Mouse (Mus musculus) bone marrow, adult 2 months (tissue): ENCODE measurements at regions not wholly inside any gene's neighbourhood (a gene's known extent, or its start where the extent isn't known, plus 50 kb on each side); places are given as distances from the start of the nearest gene placed in this dataset.
"Not testable (repeated sequence)": the region's sequence is repeated elsewhere in the genome, so short reads cannot be mapped to it uniquely, and the experiment has no call there.

Experiments used
- H3K27ac ChIP-seq: fragments of 200-500 bp; 2 replicates; pipeline ENCODE4 v1.5.1; 2012; ENCODE audit warnings: low read depth, mild to moderate bottlenecking, control low read depth, inconsistent platforms, low read length; ENCODE audit not compliant: control insufficient read depth, poor library complexity, insufficient read depth
- H3K4me1 ChIP-seq: fragments of 200-500 bp; 2 replicates; pipeline ENCODE4 v1.6.1; 2011; ENCODE audit warnings: low read length; ENCODE audit not compliant: control insufficient read depth, insufficient read depth
- H3K4me3 ChIP-seq: fragments of 200-500 bp; replicated peaks from 2 replicates; pipeline ENCODE3; 2011; ENCODE audit warnings: mild to moderate bottlenecking, low read depth, low read length, control low read depth; ENCODE audit not compliant: control insufficient read depth
- CTCF ChIP-seq: fragments of 200-500 bp; IDR thresholded peaks from 2 replicates; pipeline ENCODE4 v1.5.1; 2011; ENCODE audit warnings: low read length, control low read depth; ENCODE audit not compliant: control insufficient read depth, insufficient read depth
- POLR2A ChIP-seq: fragments of 200-500 bp; IDR thresholded peaks from 2 replicates; pipeline ENCODE4 v1.6.1; 2011; ENCODE audit warnings: low read depth, mild to moderate bottlenecking, control low read depth, low read length, borderline replicate concordance; ENCODE audit not compliant: control insufficient read depth
- WGBS: fragments of 180-500 bp; shearing (Covaris S2); methylation state at CpG from one replicate; pipeline ENCODE4 v1.1.7; 2018; 5-methylcytosine and 5-hydroxymethylcytosine counted together

GRCm38 (mm10) chr5:129365026-129365425, 136.0 kb upstream of the Sfswap start:
- no peak overlapping the region for H3K27ac ChIP-seq
- TF ChIP-seq CTCF (no peak), POLR2A (no peak)
- no peaks in the 10 kb centered on the region for H3K4me1 ChIP-seq
- WGBS: 72% methylated on average over 8 of the region's 8 CpGs
- no peak overlapping the region for H3K4me3 ChIP-seq

- TF ChIP-seq POLR2A: no peak
- no peak for TF ChIP-seq CTCF
- WGBS: 72% methylated on average over 13 of the region's 13 CpGs
- Histone ChIP-seq H3K4me3 (no peak overlapping the region), H3K4me1 (no peaks in the 10 kb centered on the region), H3K27ac (no peak overlapping the region)
Measured at GRCm38 (mm10) chr5:129367266-129367665, 133.8 kb upstream of the Sfswap start.

DNA sequence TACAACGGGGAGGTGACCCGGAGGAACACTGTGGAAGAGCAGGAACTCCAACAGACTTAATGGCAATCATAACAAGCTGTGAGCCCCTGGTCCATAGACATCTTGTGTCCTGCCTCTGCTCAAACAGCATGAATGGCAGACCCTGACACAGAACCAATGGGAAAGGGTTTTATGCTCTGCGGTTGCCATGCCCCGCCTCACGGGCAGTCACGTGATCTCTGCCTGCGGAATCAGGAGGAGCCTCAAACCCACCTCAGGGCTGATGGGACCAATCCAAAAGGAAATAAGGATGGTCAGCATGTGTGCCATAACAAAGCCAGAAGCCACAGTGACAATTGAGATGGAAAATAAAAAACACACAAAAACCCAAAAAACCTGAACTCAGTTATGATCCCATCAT, 120.2 kb upstream of the Sfswap start:
- no peak overlapping the region for H3K4me3 ChIP-seq
- no peaks in the 10 kb centered on the region for H3K4me1 ChIP-seq
- TF ChIP-seq POLR2A (no peak), CTCF (no peak)
- WGBS: 87% methylated on average over 7 of the region's 7 CpGs
- no peak overlapping the region for H3K27ac ChIP-seq

GRCm38 (mm10) chr5:129384976-129385375, 116.0 kb upstream of the Sfswap start:
- Histone ChIP-seq H3K4me1 (no peaks in the 10 kb centered on the region), H3K27ac (no peak overlapping the region), H3K4me3 (no peak overlapping the region)
- WGBS: 80% methylated on average over 8 of the region's 8 CpGs
- TF ChIP-seq POLR2A (no peak), CTCF (no peak)

GRCm38 (mm10) chr5:129385965-129386643, 114.9 kb upstream of the Sfswap start:
- 67% methylated on average over 2 of the region's 7 CpGs for WGBS
- not testable (repeated sequence) for H3K4me3 ChIP-seq, H3K27ac ChIP-seq, H3K4me1 ChIP-seq

GRCm38 (mm10) chr5:129386671-129387070, 114.3 kb upstream of the Sfswap start:
- no CpG with 5 or more reads among the region's 8 CpGs for WGBS
- not testable (repeated sequence) for H3K4me1 ChIP-seq, H3K4me3 ChIP-seq, H3K27ac ChIP-seq

DNA sequence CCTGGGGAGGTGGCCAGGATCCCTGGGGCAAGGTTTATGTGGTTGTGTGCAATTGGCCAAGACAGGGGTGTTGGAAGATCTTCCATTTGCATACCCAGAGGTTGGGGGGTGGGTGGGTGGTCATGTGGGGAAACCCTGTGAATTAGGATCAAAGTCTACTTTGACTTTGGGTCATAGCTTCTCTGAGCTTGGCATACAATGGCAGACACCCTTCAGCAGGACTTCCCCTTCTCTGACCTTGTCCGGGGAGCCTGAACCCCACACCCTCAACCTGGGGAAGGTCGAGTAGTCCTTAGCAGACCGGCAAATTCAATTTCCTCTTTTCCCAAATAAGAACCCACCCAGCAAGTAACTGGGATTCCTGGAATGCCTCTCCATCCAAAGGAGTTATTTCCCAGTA, 113.7 kb upstream of the Sfswap start:
- H3K4me1 ChIP-seq: no peaks in the 10 kb centered on the region
- TF ChIP-seq CTCF: no peak
- no peak for TF ChIP-seq POLR2A
- 27% methylated on average over 3 of the region's 3 CpGs for WGBS

GRCm38 (mm10) chr5:129390921-129391371, 110.1 kb upstream of the Sfswap start:
- Histone ChIP-seq H3K4me3 (no peak overlapping the region), H3K4me1 (no peaks in the 10 kb centered on the region), H3K27ac (no peak overlapping the region)
- TF ChIP-seq POLR2A (no peak), CTCF (no peak)
- WGBS: 71% methylated on average over 4 of the region's 4 CpGs

More for the DNA sequence above, 113.7 kb upstream of the Sfswap start:
- Histone ChIP-seq H3K4me3 (no peak overlapping the region), H3K27ac (no peak overlapping the region)

DNA sequence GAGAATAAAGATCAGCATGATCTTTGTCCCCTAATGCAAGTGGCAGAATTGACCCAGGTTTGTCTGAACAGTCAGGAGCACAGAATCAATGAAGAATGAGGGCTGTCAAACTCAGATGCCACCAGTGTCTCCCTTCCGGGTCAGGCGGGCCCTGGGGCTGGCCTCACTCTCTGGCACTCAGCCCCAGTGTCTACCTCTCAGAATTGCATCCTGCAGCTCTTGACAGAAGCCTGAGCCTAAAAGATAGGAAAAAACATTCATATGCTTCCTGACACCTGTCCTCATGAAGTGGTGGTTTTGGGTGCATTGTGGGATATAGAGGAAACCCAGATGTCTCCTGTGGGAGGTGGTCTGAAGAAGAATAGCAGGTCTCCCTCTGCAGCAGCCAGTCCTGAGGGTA, 107.9 kb upstream of the Sfswap start:
- Histone ChIP-seq H3K4me1 (no peaks in the 10 kb centered on the region), H3K27ac (no peak overlapping the region), H3K4me3 (no peak overlapping the region)
- WGBS: 21% methylated on average over 2 of the region's 2 CpGs
- no peak for TF ChIP-seq POLR2A
- no peak for TF ChIP-seq CTCF
